Mouse (Mus musculus) heart, postnatal 0 days (tissue): ENCODE measurements at regions not wholly inside any gene's neighbourhood (a gene's known extent, or its start where the extent isn't known, plus 50 kb on each side); places are given as distances from the start of the nearest gene placed in this dataset.

ENCODE experiments used
- CTCF ChIP-seq: IDR thresholded peaks from 2 replicates; pipeline ENCODE4 v1.5.1; 2016; ENCODE audit warnings: antibody characterized with exemption, control low read depth, low read depth
- EP300 ChIP-seq: IDR thresholded peaks from 2 replicates; pipeline ENCODE4 v1.6.1; 2016; ENCODE audit warnings: antibody characterized with exemption, low read depth

GRCm38 (mm10) chr4:105423727-105424201 lies 266.6 kb downstream of the Plpp3 start:
- TF ChIP-seq EP300 (0 out of 2 replicates have a peak, but pooled peaks have one; percentile 24), CTCF (no peak)
